In genomic region chr4:132015374-132015773, GRCm38 (mm10) we compare ENCODE assay signal across 21 mouse cellular contexts. TPM values are rescaled to one million over a fixed set of nuclear protein-coding genes. Genes with fewer than 3 reads are reported as not detected.
"Had no signal": no experiment of that assay in that cellular context is flagged by ENCODE, and none has a peak within 500 bp of the region (broad histone marks: within the 10 kb centered on the region; RNA-seq: fewer than 3 reads in every experiment).

No protein-coding gene starts in this region.

- ATAC-seq: intestine, embryonic 15.5 days; lung, postnatal 0 days; midbrain, embryonic 13.5 days; midbrain, embryonic 16.5 days had no signal

- H3K36me3 ChIP-seq: intestine, embryonic 15.5 days; kidney, embryonic 15.5 days; limb, embryonic 12.5 days; limb, embryonic 15.5 days; midbrain, embryonic 10.5 days; neural tube, embryonic 13.5 days had no signal

- H3K9me3 ChIP-seq: intestine, embryonic 15.5 days; kidney, embryonic 15.5 days; limb, embryonic 12.5 days; limb, embryonic 15.5 days; midbrain, embryonic 10.5 days; midbrain, embryonic 13.5 days; neural tube, embryonic 13.5 days had no signal

- DNase-seq: kidney, adult 11 months; kidney, adult 8-10 months; kidney, postnatal 10 days; kidney, postnatal 36 days; left cerebral cortex, postnatal 4 days; lung, embryonic 14.5 days; right cerebral cortex, adult 18-20 months; right cerebral cortex, postnatal 14 days; thymus, adult 18-20 months; thymus, postnatal 36 days had no signal

- H3K4me1 ChIP-seq: intestine, embryonic 15.5 days; kidney, embryonic 15.5 days; limb, embryonic 15.5 days had no signal

- H3K27ac ChIP-seq: intestine, embryonic 15.5 days; kidney, embryonic 15.5 days; limb, embryonic 12.5 days; limb, embryonic 15.5 days; midbrain, embryonic 10.5 days; midbrain, embryonic 13.5 days; neural tube, embryonic 13.5 days had no signal

- H3K27me3 ChIP-seq: intestine, embryonic 15.5 days; kidney, embryonic 15.5 days; limb, embryonic 12.5 days; limb, embryonic 15.5 days; midbrain, embryonic 13.5 days; neural tube, embryonic 13.5 days had no signal

- H3K4me3 ChIP-seq: intestine, embryonic 15.5 days; kidney, embryonic 15.5 days; limb, embryonic 12.5 days; limb, embryonic 15.5 days; midbrain, embryonic 10.5 days; midbrain, embryonic 13.5 days; myocyte; neural tube, embryonic 13.5 days had no signal

- H3K4me2 ChIP-seq: intestine, embryonic 15.5 days; kidney, embryonic 15.5 days; limb, embryonic 12.5 days; limb, embryonic 15.5 days; lung, embryonic 14.5 days; midbrain, embryonic 13.5 days; neural tube, embryonic 13.5 days had no signal

- H3K9ac ChIP-seq: intestine, embryonic 15.5 days; kidney, embryonic 15.5 days; limb, embryonic 12.5 days; limb, embryonic 15.5 days; lung, embryonic 14.5 days; midbrain, embryonic 13.5 days; neural tube, embryonic 13.5 days had no signal

RNA-seq across cellular contexts. Expression of gene Gm10300, which starts 59.1 kb away (rescaled TPM):
- polyA plus RNA-seq: midbrain, embryonic 10.5 days; midbrain, embryonic 13.5 days; midbrain, embryonic 16.5 days; testis, adult 2 months had no signal
